Mouse (Mus musculus) fat pad, adult 2 months (tissue): ENCODE data around the gene Camk2d.

Experiments
- DNase-seq: peaks from one replicate; pipeline ENCODE4 v3.0.0-alpha.2; 2011; ENCODE audit warnings: low read depth, low spot score; ENCODE audit errors: extremely low read depth

Gene Camk2d

DNA sequence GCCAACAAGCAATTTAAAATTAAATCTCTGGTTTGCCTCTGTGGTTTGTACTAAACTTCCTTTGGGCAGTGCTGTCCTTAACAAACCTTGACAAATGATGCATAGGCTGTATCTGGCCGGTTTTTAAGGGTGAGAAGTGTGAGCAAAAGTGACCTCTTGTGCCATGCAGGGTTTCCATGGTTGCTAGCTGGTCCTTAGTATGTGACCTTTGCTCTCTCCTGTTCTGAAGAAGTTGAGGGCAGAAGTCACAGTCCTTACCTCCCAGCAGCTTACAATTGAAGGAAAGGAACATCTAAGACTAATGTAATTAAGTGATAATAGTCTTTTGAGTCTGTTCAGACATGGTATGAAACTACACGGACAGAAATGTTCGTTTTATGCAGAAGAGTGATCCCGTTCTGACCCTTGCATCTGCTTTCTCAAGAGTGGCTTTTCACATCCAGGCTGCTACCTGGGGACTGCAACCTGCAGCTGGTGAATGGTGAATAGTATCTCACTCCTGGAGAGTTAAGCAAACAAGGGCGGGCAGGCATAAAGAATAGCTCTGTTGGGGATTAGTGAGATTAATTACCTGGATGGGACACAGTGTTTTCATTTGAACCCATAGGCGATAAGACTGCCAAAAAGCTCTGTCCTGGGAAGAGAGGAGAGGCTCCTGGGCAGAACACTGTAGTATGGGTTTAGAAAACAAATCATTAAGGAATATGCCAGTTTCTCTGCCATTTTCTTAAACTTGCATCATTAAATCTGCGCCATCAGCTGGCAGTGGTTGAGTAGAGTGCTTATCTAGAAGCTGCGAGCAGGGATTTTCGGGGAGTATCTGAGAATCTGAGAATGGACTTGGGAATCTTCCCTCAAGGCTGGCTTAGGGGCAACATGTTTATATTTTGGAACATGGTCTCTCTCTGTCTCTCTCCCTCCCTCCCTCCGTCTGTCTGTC is 47.2 kb downstream of the Camk2d start:
- peak; percentile 87 for DNase-seq

DNA sequence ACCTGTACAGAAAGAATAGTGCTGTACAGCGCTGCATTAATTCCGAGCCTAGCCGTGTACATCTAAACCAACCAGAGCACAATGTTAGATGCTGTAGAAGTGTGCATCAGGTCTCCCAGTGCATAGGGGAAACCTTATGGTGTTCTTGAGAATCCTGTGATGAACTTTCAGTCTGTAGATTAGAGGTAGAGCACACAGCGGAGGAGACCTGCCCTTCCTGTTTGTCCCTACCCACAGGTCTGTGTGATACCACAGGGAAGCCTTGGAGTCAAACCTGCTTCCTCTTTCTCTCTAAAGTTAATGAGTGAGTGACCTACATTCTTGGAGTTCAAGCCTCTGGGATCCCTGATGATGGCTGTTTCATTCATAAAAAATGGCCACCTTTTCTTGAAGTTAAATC is 54.2 kb downstream of the Camk2d start:
- DNase-seq: no peak

DNA sequence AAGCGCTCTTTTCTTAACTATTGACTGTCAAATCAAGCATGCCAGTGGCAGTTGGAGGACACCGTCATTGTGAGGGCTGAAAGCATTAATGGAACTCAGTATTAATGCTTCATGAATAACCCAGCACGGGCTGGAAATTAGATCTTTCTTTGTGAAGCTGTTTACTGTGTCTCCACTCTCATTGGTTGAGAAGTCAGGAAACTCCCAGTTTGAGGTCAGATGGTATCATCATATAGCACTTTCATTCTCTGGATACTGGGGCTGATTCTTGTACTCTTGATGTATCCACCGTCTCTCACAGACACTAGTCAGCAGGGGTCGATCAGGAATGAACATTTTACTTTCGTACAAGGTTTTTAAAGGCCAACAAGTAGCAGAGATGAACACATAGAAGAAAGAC is 54.6 kb downstream of the Camk2d start:
- no peak for DNase-seq

DNA sequence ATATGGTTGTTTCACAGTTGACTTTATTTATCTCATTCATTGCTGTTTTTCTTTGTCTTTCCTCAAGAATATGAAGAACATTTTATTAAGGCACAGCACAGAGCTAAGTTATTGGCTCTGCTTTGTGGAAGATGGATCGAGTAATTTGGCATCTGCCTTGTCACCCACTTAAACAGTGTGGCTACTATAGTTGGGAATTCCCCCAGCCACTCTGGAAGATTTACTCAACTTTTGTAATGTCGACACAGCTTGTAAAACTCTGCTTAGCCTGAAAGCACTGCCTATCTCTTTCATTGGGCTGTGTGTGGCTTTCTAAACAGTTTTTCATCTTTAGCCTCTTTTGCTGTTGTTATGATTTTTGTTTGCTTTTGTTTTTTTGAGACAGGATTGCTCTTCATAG is 56.3 kb downstream of the Camk2d start:
- DNase-seq: no peak

DNA sequence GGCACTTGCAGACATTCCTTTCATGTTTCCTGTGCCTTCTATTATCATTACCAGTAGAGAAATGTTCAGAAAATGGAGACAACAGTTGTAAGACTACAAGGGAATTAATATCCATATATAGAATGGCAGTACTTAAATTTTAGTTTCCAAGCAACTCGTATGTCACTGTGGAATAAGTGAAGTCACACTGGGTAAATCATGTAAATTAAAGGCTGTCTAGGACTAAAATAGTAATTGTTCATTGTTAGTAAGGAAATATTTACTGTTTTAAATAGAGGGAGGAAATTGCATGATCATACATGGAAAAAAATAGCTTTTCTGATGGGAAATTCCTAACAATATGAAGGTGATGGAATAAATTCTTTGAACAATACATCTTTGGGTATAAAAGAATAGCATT is 57.0 kb downstream of the Camk2d start:
- DNase-seq: no peak

DNA sequence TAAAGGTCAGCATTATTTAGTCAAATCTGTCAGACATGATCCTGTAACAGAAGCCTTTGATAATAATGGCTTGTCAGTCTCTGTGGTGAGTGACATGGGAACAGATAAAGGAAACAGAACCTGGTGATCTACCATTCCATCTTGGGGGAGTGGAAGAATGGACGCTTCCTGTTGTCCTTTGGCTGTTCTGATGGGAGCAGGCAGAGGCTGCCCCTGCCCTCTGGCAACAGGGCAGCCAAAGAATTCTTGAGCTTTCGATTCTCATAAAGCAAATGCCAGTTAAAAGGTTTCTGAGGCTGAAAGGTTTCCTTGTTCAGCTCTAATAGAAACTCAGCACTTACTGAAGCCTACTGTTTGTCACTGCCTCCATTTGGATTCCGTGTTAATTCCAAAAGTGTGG is 60.1 kb downstream of the Camk2d start:
- no peak for DNase-seq

DNA sequence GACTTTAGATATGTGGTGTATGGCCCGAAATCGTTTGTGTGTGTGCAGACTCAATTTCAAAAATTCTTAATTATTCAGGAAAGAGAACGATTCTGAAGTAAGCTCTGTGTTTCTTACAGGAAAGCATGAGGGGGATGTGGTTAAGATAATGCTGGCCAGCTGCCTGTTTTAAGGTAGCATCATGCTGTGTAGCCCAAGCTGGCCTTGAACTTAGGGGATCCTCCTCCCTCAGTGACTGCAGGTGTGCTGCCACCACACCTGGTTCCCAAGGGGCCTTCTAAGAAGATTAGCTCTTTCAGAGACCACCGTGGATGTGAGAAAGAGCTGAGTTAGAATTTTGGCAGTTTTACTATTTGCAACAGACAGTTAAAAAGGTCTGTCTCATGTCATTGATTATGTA is 61.8 kb downstream of the Camk2d start:
- no peak for DNase-seq

DNA sequence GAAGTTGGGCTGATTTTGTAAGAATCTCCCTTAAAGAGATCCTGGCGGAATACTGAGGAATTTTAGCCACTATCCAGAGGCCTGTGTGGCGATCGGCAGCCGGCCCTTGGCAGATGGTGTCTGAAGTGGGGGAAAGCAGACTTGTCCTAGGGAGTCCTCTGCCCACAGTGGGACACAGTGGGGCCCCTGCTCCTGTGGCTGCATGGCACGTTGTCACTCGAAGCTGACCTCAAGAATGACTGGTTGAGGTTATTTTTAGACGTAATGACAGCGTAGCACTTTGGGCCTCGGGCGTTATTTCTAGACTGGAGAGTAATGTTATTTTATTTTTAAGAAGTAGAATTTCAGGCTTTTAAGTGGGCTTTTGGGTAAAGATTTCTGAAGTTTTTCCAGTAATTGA is 62.7 kb downstream of the Camk2d start:
- DNase-seq: no peak

DNA sequence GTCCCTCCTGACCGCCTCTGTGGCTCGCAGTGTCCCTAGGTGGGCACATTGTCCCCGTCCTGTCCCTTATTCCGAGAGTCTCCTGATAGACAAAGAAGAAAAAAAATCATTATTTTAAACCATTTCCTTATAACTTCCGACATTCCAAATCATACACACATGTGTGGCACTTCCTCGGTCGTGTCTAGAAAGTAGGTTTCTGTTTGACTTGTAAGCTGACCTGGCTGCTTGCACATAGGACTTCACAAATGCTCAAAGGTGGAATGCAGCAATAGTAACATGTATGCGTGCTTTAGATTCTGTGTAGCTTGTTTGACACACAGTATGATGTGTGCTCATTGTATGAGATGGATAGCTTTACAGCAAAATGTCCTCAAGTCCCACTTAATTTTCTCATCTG is 63.1 kb downstream of the Camk2d start:
- DNase-seq: no peak

DNA sequence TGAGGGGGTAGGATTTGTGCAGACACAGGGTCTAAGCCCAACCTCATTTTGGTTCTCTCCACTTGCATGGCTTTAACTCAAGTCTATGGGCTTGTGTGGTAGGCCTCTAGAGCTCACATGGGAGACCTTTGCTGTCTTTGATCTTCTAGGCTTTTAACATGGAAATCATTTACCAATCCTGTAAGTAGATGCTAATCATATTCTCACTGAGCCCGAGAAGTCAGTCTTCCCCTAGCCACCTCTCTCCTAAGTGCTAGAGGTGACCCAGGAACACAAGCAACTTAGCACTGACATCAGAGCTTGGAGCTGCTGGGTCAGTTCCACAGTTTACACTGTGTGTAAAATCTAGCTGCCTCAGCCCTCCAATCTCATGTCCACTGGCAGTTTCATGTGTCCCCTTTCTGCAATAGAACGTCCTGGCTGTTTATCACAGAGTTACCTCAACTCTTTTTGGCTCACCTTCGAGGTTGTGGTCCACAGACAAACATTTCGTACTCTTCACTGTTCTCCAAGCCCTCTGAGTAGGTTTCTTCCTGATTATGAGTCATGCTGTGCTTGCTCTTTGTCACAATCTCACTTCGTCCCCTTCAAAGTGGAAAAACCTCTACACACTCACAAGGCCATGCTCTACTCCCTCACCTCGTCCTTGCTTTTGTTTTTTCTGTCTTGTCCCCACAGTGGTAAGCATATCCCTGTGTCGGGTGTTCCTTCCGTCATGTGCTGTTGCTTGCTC is 63.9 kb downstream of the Camk2d start:
- no peak for DNase-seq

DNA sequence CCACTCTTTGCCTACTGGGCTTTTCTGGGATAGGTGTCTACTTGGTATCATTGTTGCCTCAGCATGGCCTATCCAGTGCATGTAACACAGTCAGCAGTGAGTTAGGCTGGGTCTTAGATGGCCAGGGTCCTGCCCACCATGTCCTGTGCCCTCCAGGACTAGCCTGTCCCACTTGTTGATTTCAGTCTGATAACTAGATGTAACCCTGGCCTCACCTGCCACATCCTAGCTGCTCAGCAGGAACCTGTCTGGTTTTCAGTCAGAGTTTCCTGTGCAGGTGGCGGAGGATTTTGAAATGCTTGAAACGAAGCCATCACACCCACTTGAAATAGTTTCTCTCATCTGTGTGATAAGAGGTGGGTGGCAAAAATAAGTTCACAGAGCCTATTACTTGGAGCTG is 64.5 kb downstream of the Camk2d start:
- no peak for DNase-seq

DNA sequence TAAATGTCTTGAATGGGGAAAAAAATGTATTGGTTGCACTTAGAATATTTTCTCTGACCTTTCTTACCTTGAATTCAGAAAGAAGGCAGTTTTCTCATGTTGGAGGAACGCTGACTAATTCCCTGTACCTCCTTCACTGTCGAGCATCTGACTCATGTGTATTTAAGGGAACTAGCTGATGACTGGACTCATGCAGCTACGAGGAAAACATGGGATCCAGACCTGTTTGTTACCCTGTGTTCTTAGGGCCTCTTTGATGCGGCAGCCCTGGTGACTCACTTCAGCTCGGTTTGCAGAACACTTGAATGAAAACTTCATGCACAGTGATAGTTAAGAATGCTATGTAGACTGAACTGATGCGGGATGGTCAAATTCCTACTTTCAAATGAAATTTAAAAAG is 64.9 kb downstream of the Camk2d start:
- no peak for DNase-seq

DNA sequence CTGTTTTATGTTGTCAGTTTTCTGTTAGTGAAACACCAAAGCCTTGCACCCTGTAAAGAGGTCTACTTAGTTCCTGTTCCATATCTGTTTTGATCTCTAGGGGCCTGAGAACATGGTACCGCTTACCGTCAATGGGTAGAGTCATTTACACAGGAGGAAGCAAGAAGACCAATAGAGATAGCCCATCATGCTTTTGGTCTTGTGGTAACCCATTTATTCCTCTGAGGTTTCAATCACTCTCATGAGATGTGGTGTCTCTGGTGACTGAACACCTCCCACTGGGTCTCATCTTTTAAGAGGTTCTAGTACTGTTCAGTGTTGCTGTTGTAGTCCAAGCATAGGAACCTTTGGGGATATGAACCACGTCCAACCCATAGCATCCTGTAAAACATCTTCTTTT is 65.8 kb downstream of the Camk2d start:
- no peak for DNase-seq

DNA sequence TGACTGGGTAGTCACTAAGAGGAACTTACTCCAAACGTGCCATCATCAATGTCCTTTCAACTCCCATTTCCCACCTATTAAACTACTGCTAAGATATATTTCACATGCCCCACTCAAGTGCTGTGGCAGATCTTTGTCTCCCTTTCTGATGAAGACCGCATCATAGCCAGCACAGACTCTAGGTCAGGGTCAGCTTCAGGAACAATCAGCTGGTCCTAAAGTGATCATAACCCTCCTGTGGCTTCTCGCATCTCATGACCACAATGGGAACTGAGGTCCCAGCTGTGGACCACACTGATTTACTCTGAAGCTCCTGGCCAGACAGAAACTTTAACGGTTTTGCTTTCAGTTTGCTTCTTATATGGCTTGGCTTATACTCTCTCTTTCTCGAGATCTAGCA is 67.3 kb downstream of the Camk2d start:
- DNase-seq: no peak

DNA sequence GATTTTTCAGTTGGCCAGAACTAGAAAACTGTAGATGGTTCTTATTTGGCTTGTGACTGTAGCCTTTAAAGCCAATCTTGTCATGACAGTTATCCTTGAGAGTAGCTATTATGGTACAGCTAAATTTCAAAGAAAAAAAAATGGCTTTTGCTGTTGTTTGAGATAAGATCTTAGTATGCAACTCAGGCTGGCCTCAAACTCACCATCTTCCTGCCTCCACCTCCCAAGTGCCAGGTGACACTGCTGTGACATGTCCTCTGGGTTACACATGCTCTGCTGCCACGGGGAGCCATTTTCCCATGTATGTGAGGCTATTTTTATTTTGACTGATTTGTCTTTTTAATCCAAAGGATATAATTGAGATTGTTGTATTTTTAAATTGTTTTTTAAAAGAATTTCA is 69.8 kb downstream of the Camk2d start:
- no peak for DNase-seq

DNA sequence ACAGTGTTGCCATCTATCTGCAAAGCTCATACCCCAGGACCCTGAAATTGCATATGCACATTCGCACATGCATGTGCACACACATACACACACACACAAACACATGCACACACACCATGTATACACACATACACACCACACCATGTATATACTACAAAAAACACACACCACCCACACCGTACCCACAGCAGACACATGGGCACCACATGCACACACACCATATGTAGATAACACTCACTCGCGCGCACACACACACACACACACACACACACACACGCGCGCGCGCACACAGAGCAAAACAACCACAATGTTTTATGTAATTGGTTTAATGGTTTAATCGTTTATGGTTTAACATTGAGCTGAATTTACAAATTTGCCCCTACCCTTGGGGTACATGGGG is 70.9 kb downstream of the Camk2d start:
- no peak for DNase-seq

DNA sequence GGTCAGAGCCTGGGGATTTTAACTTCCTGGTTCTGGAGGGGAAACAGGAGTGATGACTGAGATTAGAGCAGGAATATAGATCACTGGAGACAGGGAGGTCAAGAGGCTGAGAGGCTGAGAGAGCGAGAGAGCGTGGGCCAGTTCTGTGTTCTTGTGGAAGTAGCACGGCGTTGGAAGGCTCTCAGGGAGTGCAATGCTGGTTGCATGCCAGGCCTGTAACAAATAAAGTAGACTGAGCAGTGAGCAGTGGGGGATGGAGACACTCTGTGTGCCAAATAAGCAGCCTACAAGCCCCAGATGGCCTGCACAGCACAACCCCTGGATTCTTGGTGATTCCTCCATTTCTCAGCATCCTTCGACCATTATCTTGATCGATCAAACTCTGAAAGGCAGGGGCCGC is 71.3 kb downstream of the Camk2d start:
- no peak for DNase-seq

DNA sequence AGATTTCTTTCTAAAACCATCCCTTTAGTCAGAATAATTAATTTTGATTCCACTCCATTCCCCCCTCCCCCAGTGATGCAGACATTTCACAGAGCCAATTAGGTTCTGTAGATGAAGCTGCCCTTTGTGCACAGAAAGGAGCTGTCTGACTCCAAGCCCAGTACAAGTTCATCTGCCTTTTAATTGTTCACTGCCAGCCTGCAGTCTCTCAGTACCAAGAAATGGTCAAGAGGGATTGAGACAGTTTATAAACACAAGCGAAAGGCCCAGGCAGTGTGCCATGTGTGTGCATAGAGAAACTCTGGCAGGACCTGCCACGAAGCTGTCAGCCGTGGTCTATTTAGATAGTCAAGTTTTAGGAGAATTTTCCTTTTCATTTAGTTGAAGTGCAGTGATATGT is 72.0 kb downstream of the Camk2d start:
- no peak for DNase-seq

DNA sequence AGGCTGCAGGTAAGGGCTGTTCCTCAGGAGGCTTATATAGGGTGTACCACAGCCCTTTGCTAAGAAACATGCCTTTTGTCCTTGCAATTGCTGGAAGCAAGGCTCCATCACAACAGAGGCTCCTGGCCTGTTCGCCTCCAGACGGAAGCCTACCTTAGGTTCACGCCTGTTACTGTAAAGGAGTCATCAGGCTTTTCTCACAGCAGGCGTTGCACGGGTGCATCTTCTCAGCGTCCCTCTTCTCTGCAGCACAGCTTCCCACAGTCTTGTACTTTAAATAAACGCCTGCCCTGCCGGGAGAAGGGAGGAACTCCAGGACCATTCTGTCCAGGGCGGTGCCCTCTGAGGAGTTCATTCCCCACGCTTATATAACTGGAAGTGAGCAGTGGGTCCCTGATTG is 72.6 kb downstream of the Camk2d start:
- no peak for DNase-seq

DNA sequence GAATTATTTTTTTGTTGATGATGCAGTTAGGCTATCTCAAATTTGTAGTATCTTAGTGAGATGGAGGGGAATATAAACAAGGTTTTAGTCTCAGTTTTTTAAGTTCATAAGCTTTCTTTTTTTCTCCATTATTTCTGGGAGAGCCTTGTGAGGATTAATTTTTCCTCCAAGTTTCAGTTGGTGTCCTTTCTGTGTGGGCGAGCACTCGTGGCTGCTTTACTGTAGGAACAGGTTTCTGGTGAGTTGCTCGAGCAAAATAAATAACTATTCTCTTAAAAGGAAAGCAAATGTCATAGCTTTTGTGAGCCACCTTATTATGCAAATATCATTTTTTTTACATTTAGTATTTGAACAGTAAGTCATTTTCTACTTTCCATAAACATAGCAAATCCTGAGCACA is 74.3 kb downstream of the Camk2d start:
- no peak for DNase-seq

DNA sequence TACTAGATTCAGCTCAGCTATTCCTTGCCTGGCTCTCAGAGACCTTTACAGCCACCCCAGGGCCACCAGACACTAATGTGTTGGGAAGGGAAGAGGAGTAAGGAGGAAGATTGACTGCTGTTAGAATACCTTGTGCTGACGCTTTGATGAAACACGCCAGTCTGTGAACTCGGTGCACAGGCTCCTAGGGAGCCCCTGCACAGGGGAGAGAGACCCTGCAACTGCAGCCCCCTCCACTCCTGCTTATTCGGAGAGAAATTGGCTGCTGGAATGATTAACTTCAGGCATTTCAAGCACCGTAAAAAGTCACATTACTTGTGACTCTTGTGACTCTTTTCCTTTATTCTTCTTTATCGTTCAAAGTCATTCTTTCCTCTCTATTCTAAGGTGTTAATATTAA is 75.2 kb downstream of the Camk2d start:
- no peak for DNase-seq

DNA sequence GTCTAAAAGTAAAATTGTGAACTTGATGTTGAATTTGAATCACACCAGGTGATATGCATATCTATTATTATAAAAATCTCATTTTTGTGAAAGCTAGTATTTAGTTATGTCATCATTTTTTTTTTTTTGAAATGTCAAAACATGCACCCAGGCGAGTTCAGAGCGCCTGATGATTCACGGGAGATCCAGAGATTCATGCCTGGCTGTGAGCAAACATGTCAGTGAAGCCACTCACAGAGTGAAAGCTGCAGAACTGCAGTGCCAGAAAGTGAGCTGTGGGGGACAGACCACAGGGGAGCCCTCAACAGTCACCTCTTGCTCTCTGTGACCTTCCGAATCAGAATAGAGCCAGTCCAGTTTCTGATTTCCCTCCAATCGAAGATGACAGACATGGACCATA is 84.9 kb downstream of the Camk2d start:
- no peak for DNase-seq
